8 mouse cellular contexts compared by ENCODE assay signal in genomic region chrX:151168438-151169131, GRCm38 (mm10). TPM values are rescaled to one million over a fixed set of nuclear protein-coding genes. Genes with fewer than 3 reads are reported as not detected.
DNase-seq lines count a peak whose midpoint lies in the region; ATAC-seq and TF ChIP-seq lines count a peak whose summit lies in the region.

No protein-coding gene starts in this region.

- peak overlapping the region; percentile 54 for H3K4me2 ChIP-seq in forebrain, postnatal 0 days (ENCODE audit: low read depth)
- peak overlapping the region; percentile 62 for H3K4me2 ChIP-seq in lung, embryonic 16.5 days (ENCODE audit: low read depth, low read length)

- no peak for TF ChIP-seq CTCF in E14TG2a.4 (conservative IDR thresholded peaks at IDR 0.05; ENCODE audit: low read length)
- TF ChIP-seq CTCF in forebrain, postnatal 0 days (IDR thresholded peaks at IDR 0.05; ENCODE audit: low read depth): no peak

- peaks cover 7% of the 10 kb centered on the region for H3K4me1 ChIP-seq in E14TG2a.4 (replicated peaks; ENCODE audit: low read depth, low read length)
- H3K4me1 ChIP-seq in forebrain, postnatal 0 days (ENCODE audit: insufficient read depth): no peaks in the 10 kb centered on the region
- no peaks in the 10 kb centered on the region for H3K4me1 ChIP-seq in hindbrain, embryonic 10.5 days (replicated peaks)
- no peaks in the 10 kb centered on the region; the same call in 1 of the 2 replicates for H3K4me1 ChIP-seq in lung, embryonic 16.5 days (replicated peaks; ENCODE audit: control insufficient read depth, insufficient read depth, low read length)

- peak; percentile 69 to 73 for DNase-seq in cerebellum, adult 18-20 months
- peak; percentile 88 for DNase-seq in forebrain, postnatal 0 days
- DNase-seq in hindbrain, embryonic 10.5 days (ENCODE audit: low spot score): peak; percentile 80
- peak; percentile 54 for DNase-seq in layer of hippocampus, adult 9-11 months
- DNase-seq in right cerebral cortex, adult 2 months (ENCODE audit: low spot score in 2 of 2): peak; percentile 49 to 61
- no peak for DNase-seq in natural killer cell, adult 2 months (ENCODE audit: low spot score in 2 of 2)

- H3K9me3 ChIP-seq in E14TG2a.4 (ENCODE audit: low read length): no peaks in the 10 kb centered on the region
- H3K9me3 ChIP-seq in forebrain, postnatal 0 days (ENCODE audit: low read length): no peaks in the 10 kb centered on the region
- H3K9me3 ChIP-seq in hindbrain, embryonic 10.5 days: 0 out of 2 replicates have a peak, but pooled peaks cover 4% of the 10 kb centered on the region
- no peaks in the 10 kb centered on the region for H3K9me3 ChIP-seq in lung, embryonic 16.5 days (ENCODE audit: control insufficient read depth, low read length)

- WGBS in forebrain, postnatal 0 days: 19% methylated on average over 24 of the region's 25 CpGs
- WGBS in hindbrain, embryonic 10.5 days: 21% methylated on average over 25 of the region's 25 CpGs
- WGBS in lung, embryonic 16.5 days: 15% methylated on average over 25 of the region's 25 CpGs

- H3K27me3 ChIP-seq in E14TG2a.4 (ENCODE audit: insufficient read depth, low read length): no peaks in the 10 kb centered on the region
- no peaks in the 10 kb centered on the region for H3K27me3 ChIP-seq in forebrain, postnatal 0 days (ENCODE audit: insufficient read depth, low read length)
- H3K27me3 ChIP-seq in hindbrain, embryonic 10.5 days (ENCODE audit: insufficient read depth, poor library complexity, severe bottlenecking): no peaks in the 10 kb centered on the region
- no peaks in the 10 kb centered on the region; the same call in 1 of the 2 replicates for H3K27me3 ChIP-seq in lung, embryonic 16.5 days (ENCODE audit: control insufficient read depth, insufficient read depth, low read depth, low read length)

- peak overlapping the region; percentile 95 for H3K27ac ChIP-seq in forebrain, postnatal 0 days (ENCODE audit: low read depth, low read length)
- H3K27ac ChIP-seq in hindbrain, embryonic 10.5 days: peak overlapping the region; percentile 88
- peak overlapping the region; percentile 29; the same call in 1 of the 2 replicates for H3K27ac ChIP-seq in lung, embryonic 16.5 days (ENCODE audit: low read length)

- H3K9ac ChIP-seq in forebrain, postnatal 0 days: peak overlapping the region; percentile 64
- peak overlapping the region; percentile 47; the same call in 1 of the 2 replicates for H3K9ac ChIP-seq in lung, embryonic 16.5 days (ENCODE audit: low read length)

- H3K36me3 ChIP-seq in E14TG2a.4 (ENCODE audit: insufficient read depth, low read length): no peaks in the 10 kb centered on the region
- no peaks in the 10 kb centered on the region for H3K36me3 ChIP-seq in forebrain, postnatal 0 days (ENCODE audit: insufficient read depth)
- H3K36me3 ChIP-seq in hindbrain, embryonic 10.5 days: no peaks in the 10 kb centered on the region
- no peaks in the 10 kb centered on the region for H3K36me3 ChIP-seq in lung, embryonic 16.5 days (ENCODE audit: control insufficient read depth, insufficient read depth, low read length)

- ATAC-seq in forebrain, postnatal 0 days: peak; percentile 81
- peak; percentile 85 for ATAC-seq in lung, embryonic 16.5 days (ENCODE audit: low read depth)

- peak overlapping the region; percentile 68 for H3K4me3 ChIP-seq in E14TG2a.4 (replicated peaks; ENCODE audit: low read length)
- H3K4me3 ChIP-seq in forebrain, postnatal 0 days (ENCODE audit: low read depth, low read length): peak overlapping the region; percentile 52
- H3K4me3 ChIP-seq in hindbrain, embryonic 10.5 days: peak overlapping the region; percentile 56
- H3K4me3 ChIP-seq in lung, embryonic 16.5 days (ENCODE audit: low read length): peak overlapping the region; percentile 57

RNA-seq across cellular contexts. Expression of gene Wnk3, which starts 29.3 kb away (rescaled TPM):
- total RNA-seq in forebrain, postnatal 0 days (2014; rRNA removed): 64.2 and 74.7 TPM in 2 replicates
- 7.8 and 10.0 TPM in 2 replicates for polyA plus RNA-seq in forebrain, postnatal 0 days (2015; fragmentation: Nextera tagmentation; extraction: Ambion mirVana)
- 7.5 TPM in 2 replicates for polyA plus RNA-seq in hindbrain, embryonic 10.5 days (2016; fragmentation: Nextera tagmentation; extraction: Ambion mirVana)
- 0.92 and 1.1 TPM in 2 replicates for polyA plus RNA-seq in lung, embryonic 16.5 days (2015; fragmentation: Nextera tagmentation; extraction: Ambion mirVana)

Comparison
In these comparisons a context has a peak if more than half of its experiments do, and no peak if none do; other contexts are left out.
1. DNase-seq: peak in cerebellum, adult 18-20 months (2 of 2), forebrain, postnatal 0 days (single experiment), hindbrain, embryonic 10.5 days (single experiment), layer of hippocampus, adult 9-11 months (single experiment) and right cerebral cortex, adult 2 months (2 of 2); none in natural killer cell, adult 2 months (0 of 2).
2. H3K27ac ChIP-seq: peak in every context shown above with its lines; median percentile 95 in forebrain, postnatal 0 days; 88 in hindbrain, embryonic 10.5 days; 29 in lung, embryonic 16.5 days.
3. Peak in every context shown above with its lines, with median percentiles within 50 percentile points of each other: H3K4me3 ChIP-seq.